Mouse (Mus musculus) liver, postnatal 0 days (tissue): ENCODE results near the gene Lgsn. TPM values are rescaled to one million over a fixed set of nuclear protein-coding genes. Genes with fewer than 3 reads are reported as not detected.

ENCODE experiments used
- ATAC-seq: fragments of 200-750 bp; cut with Nextera tagmentation; 2 replicates; pipeline ENCODE4 v1.8.0; 2017; ENCODE audit warnings: mild to moderate bottlenecking, moderate library complexity
- DNase-seq: peaks from one replicate; pipeline ENCODE4 v3.0.0-alpha.2; 2016
- H3K27ac ChIP-seq: fragments of 300-500 bp; sonication (generic); 2 replicates; pipeline ENCODE4 v1.5.1; 2014; ENCODE audit warnings: antibody characterized with exemption, moderate library complexity, mild to moderate bottlenecking, low read depth
- H3K27me3 ChIP-seq: fragments of 300-500 bp; sonication (generic); 2 replicates; pipeline ENCODE4 v1.6.1; 2014; ENCODE audit warnings: low read length, control low read depth, mixed read lengths; ENCODE audit not compliant: insufficient read depth
- H3K36me3 ChIP-seq: fragments of 300-500 bp; sonication (generic); replicated peaks from 2 replicates; pipeline ENCODE4 v1.6.1; 2014; ENCODE audit warnings: mild to moderate bottlenecking, control low read depth, low read length, moderate library complexity, mixed read lengths; ENCODE audit not compliant: insufficient read depth
- H3K4me1 ChIP-seq: fragments of 300-500 bp; sonication (generic); 2 replicates; pipeline ENCODE4 v1.6.1; 2014; ENCODE audit warnings: antibody characterized with exemption, mild to moderate bottlenecking, control low read depth; ENCODE audit not compliant: insufficient read depth
- H3K4me2 ChIP-seq: fragments of 300-500 bp; sonication (generic); 2 replicates; pipeline ENCODE4 v1.6.1; 2014; ENCODE audit warnings: low read depth, mild to moderate bottlenecking, low read length, moderate library complexity, mixed read lengths
- H3K4me3 ChIP-seq: fragments of 300-500 bp; sonication (generic); 2 replicates; pipeline ENCODE4 v1.5.1; 2014; ENCODE audit warnings: low read depth, low read length
- H3K9ac ChIP-seq: fragments of 300-500 bp; sonication (generic); replicated peaks from 2 replicates; pipeline ENCODE4 v1.6.1; 2014; ENCODE audit warnings: mild to moderate bottlenecking, moderate library complexity
- H3K9me3 ChIP-seq: fragments of 300-500 bp; sonication (generic); 2 replicates; pipeline ENCODE4 v1.6.1; 2016; ENCODE audit warnings: mild to moderate bottlenecking, control low read depth, low read length, mixed read lengths
- CTCF ChIP-seq: sonication (generic); IDR thresholded peaks from 2 replicates; pipeline ENCODE4 v1.5.1; 2016; ENCODE audit warnings: antibody characterized with exemption, low read depth
- EP300 ChIP-seq: IDR thresholded peaks from 2 replicates; pipeline ENCODE4 v1.6.1; 2016; ENCODE audit warnings: antibody characterized with exemption, low read depth, mild to moderate bottlenecking
- WGBS: fragments of 180-500 bp; shearing (Covaris S2); extraction: QIAGEN DNeasy Blood & Tissue Kit; methylation state at CpG from one replicate; pipeline ENCODE4 v1.1.7; 2014; ENCODE audit not compliant: insufficient replicate concordance; 5-methylcytosine and 5-hydroxymethylcytosine counted together
- polyA plus RNA-seq: library from polyadenylated mRNA; unstranded; fragments of >200 nt; fragmentation: Nextera tagmentation; extraction: Ambion mirVana; gene quantifications from 2 replicates; pipeline ENCODE4 v1.2.1, GENCODE M21; 2015

Gene Lgsn
- polyA plus RNA-seq, 1 experiment from 2014 or later = not detected

GRCm38 (mm10) chr1:31175401-31175800, 800 bp upstream of the Lgsn start:
- no peaks in the 10 kb centered on the region for H3K36me3 ChIP-seq
- 62% methylated on average over 3 of the region's 3 CpGs for WGBS
- TF ChIP-seq CTCF = no peak
- TF ChIP-seq EP300 = no peak
- ATAC-seq (no peak), DNase-seq (no peak)
- H3K9me3 ChIP-seq = no peaks in the 10 kb centered on the region
- no peaks in the 10 kb centered on the region for H3K4me1 ChIP-seq
- H3K27me3 ChIP-seq = no peaks in the 10 kb centered on the region
- no peak overlapping the region for H3K4me3 ChIP-seq
- H3K4me2 ChIP-seq = no peak overlapping the region
- H3K9ac ChIP-seq = no peak overlapping the region
- H3K27ac ChIP-seq = no peak overlapping the region

- ATAC-seq = no peak
- Histone ChIP-seq H3K9ac (no peak overlapping the region), H3K27me3 (no peaks in the 10 kb centered on the region), H3K36me3 (no peaks in the 10 kb centered on the region), H3K9me3 (no peaks in the 10 kb centered on the region), H3K4me3 (no peak overlapping the region), H3K4me1 (no peaks in the 10 kb centered on the region), H3K4me2 (no peak overlapping the region), H3K27ac (no peak overlapping the region)
- TF ChIP-seq EP300 (no peak), CTCF (no peak)
- WGBS = 82% methylated on average over 1 of the region's 1 CpGs
- DNase-seq = no peak
These were observed 2.1 kb downstream of the Lgsn start for GRCm38 (mm10) chr1:31178264-31178663.

- H3K4me3 ChIP-seq = no peak overlapping the region
- TF ChIP-seq EP300 (no peak), CTCF (no peak)
- 60% methylated on average over 10 of the region's 10 CpGs for WGBS
- no peaks in the 10 kb centered on the region for H3K27me3 ChIP-seq
- no peak for ATAC-seq
- H3K4me1 ChIP-seq = no peaks in the 10 kb centered on the region
- H3K9ac ChIP-seq = no peak overlapping the region
- H3K36me3 ChIP-seq = no peaks in the 10 kb centered on the region
- no peak overlapping the region for H3K4me2 ChIP-seq
- no peak overlapping the region for H3K27ac ChIP-seq
- H3K9me3 ChIP-seq = no peaks in the 10 kb centered on the region
- DNase-seq = no peak
These were observed 14.2 kb downstream of the Lgsn start for GRCm38 (mm10) chr1:31190237-31190866.

GRCm38 (mm10) chr1:31195633-31196032, 19.4 kb downstream of the Lgsn start:
- no peak for ATAC-seq
- H3K4me2 ChIP-seq = no peak overlapping the region
- no peaks in the 10 kb centered on the region for H3K4me1 ChIP-seq
- H3K27me3 ChIP-seq = no peaks in the 10 kb centered on the region
- DNase-seq = no peak
- H3K9ac ChIP-seq = no peak overlapping the region
- no peak for TF ChIP-seq EP300
- WGBS = 74% methylated on average over 1 of the region's 1 CpGs
- H3K9me3 ChIP-seq = no peaks in the 10 kb centered on the region
- H3K36me3 ChIP-seq = no peaks in the 10 kb centered on the region
- H3K27ac ChIP-seq = no peak overlapping the region
- no peak overlapping the region for H3K4me3 ChIP-seq

- H3K4me1 ChIP-seq = no peaks in the 10 kb centered on the region
- WGBS = 83% methylated on average over 3 of the region's 3 CpGs
- H3K27me3 ChIP-seq = no peaks in the 10 kb centered on the region
- H3K4me3 ChIP-seq = no peak overlapping the region
- H3K27ac ChIP-seq = no peak overlapping the region
- H3K9ac ChIP-seq = no peak overlapping the region
- ATAC-seq (no peak), DNase-seq (no peak)
- TF ChIP-seq EP300 (no peak), CTCF (no peak)
- no peaks in the 10 kb centered on the region for H3K9me3 ChIP-seq
- H3K36me3 ChIP-seq = no peaks in the 10 kb centered on the region
- H3K4me2 ChIP-seq = no peak overlapping the region
These were observed 20.8 kb downstream of the Lgsn start for GRCm38 (mm10) chr1:31196959-31197358.

- TF ChIP-seq CTCF (no peak), EP300 (no peak)
- no peaks in the 10 kb centered on the region for H3K27me3 ChIP-seq
- H3K9me3 ChIP-seq = no peaks in the 10 kb centered on the region
- 86% methylated on average over 10 of the region's 10 CpGs for WGBS
- no peak overlapping the region for H3K4me3 ChIP-seq
- H3K4me2 ChIP-seq = no peak overlapping the region
- ATAC-seq (no peak), DNase-seq (no peak)
- H3K36me3 ChIP-seq = no peaks in the 10 kb centered on the region
- H3K4me1 ChIP-seq = no peaks in the 10 kb centered on the region
- no peak overlapping the region for H3K27ac ChIP-seq
- H3K9ac ChIP-seq = no peak overlapping the region
These were observed 27.6 kb downstream of the Lgsn start for GRCm38 (mm10) chr1:31203771-31204170.

- H3K4me3 ChIP-seq = no peak overlapping the region
- no peaks in the 10 kb centered on the region for H3K9me3 ChIP-seq
- no peaks in the 10 kb centered on the region for H3K4me1 ChIP-seq
- H3K4me2 ChIP-seq = no peak overlapping the region
- TF ChIP-seq CTCF = no peak
- TF ChIP-seq EP300 = no peak
- no peaks in the 10 kb centered on the region for H3K27me3 ChIP-seq
- no peak overlapping the region for H3K27ac ChIP-seq
- H3K9ac ChIP-seq = no peak overlapping the region
- DNase-seq (no peak), ATAC-seq (no peak)
- no peaks in the 10 kb centered on the region for H3K36me3 ChIP-seq
- WGBS = 79% methylated on average over 7 of the region's 7 CpGs
These were observed 29.1 kb downstream of the Lgsn start for GRCm38 (mm10) chr1:31205346-31205745.
